Mouse (Mus musculus) kidney, adult 9 months (tissue): ENCODE data around the gene Coro7.
"Not testable (repeated sequence)": the region's sequence is repeated elsewhere in the genome, so short reads cannot be mapped to it uniquely, and the experiment has no call there.

Experiments
- DNase-seq: peaks from one replicate; pipeline ENCODE4 v3.0.0; 2022

The Coro7 gene

DNA sequence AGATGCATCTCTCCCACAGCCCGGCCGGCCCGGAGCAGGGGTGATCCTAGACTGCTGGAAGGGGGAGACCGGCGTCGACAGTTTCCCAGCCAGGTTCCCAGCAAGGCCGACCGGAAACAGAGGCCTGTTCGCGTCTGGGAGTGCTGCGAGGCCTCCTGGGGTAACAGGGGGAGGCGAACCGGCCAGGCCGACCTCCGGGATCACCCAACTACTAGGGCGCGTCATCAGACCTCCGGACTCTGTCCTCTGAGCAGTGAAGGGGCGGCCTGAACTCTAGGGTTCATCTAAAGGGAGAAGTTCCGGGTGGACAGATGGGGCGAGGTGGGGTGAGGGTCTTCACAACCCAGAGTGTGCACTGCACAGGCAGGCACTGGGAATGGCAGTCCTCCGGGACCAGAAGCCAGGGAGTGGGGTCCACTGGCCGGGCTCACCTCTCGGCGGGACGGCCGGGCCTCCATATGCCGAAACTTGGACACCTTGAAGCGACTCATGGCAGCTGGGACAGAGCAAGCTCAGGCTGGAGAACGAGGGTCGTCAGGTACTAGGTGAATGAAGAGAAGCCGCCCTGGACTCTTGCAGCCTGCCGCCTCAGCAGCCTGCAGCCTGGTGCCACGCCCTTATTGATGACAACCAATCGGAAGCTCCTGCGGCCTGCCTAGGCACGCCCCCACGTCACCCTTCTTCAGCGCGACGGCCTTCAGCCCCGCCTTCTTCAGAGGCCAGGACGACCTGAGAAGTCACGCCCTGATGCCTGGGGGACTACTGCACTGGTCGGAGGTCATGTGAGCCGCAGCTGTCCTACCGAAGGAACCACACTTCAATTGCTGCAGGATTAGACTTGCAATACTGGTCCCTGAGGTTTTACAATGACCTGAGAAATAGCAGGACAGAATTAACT, at the start of gene Coro7:
TSS of gene Coro7 (minus strand) at position 657 of the 898 bp plus-strand sequence.
- peak; percentile 96 for DNase-seq

DNA sequence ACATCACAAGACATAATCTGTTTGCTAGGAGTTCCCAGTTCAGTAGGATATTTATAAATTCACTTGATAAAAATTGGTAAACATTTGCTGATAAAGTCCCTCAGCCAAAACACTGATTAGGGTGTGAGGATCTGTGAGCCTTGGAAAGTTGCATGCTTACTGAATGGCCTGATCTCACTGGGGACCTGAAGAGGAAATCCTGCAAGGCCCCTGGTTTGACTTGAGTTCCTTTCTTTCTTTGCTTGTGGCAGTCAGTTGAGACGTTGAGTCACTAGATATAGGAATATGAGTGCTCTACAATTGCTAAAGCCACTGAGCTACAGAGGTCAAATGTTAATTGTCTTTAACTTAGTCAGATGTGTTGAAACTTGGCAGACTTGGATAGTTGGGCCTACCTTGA, 48.4 kb upstream of the Coro7 start:
- DNase-seq: no peak

DNA sequence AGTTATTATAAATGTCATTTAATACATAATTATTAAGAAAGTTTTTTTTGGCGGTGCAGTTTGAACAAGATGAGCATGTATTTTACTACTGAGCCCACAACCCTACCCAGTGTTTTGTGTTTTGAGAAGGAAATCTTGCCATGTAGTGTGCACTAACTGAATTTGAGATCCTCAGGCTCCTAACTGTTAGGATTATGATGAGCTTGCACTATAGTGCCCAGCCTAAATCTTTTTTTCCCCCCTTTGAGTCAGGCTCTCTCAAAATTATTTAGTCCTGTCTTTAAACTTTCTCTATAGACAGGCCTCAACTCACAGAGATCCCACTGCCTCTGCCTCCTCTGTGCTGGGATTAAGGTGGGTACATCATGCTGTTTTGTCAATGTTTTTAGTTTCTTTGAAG, 47.9 kb upstream of the Coro7 start:
- DNase-seq: no peak

DNA sequence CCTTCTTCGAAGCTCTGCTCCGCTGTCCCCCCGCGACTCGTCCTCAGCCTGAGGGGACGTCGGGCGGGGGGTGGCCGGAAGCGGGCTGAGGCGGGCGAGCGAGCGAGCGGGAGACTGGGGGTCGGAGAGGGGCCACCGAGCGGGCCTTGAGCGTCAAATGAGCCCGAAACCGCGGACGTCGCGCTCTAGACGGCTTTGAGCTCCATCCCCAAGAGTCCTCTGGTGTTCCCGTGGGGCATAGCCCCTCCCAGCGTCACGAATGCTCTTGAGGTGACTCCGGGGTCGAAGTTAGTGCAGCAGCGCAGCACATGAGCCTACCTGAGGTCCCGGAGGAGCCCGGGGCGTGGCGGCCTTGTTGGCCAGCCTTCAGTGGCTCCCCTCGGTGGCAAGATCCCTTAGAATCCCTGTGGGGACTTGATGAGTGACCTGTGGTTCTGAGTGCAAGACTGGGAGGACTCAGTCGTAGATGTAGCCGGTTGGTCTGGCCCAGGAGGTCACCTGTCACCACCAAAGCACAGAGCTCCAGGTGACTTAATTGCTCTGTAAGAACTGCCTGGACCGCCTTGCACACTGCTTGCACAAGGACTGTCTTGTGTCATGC, 47.1 kb upstream of the Coro7 start:
- DNase-seq: peak; percentile 60

DNA sequence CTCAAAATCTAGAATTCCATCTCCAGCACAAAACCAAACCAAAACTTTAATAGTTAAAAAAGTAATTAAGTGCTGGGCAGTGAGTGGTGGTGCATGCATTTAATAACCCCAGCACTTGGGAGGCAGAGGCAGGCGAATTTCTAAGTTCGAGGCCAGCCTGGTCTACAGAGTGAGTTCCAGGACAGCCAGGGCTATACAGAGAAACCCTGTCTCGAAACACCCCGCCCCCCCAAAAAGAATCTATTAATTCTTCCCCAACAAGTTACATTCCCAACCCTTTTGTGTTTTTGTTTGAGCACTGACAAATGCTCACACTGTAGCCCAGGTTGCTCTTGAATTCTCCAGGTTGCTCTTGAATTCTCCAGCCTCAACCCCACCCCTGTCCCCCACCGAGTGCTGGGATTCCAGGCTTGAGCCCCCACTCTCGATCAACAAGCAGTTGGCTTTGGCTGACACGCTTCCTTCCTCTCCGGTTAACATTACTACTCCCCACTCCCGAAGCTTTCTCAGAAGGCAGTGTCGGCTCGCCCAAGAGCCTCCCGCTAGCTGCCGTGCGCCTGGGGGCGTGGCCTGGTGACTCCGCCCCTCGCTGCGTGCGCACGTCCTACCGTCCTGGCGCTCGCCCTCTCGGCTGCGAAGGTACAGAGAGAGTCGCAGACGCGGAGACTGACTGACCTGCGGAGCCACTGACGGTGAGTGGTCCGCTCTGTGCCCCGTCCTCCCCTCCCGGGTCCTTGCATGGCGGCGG, 46.4 kb upstream of the Coro7 start, which contains the start of gene Hmox2:
TSS of gene Hmox2 (plus strand) at position 582 of the 748 bp plus-strand sequence.
- peak; percentile 95 for DNase-seq

DNA sequence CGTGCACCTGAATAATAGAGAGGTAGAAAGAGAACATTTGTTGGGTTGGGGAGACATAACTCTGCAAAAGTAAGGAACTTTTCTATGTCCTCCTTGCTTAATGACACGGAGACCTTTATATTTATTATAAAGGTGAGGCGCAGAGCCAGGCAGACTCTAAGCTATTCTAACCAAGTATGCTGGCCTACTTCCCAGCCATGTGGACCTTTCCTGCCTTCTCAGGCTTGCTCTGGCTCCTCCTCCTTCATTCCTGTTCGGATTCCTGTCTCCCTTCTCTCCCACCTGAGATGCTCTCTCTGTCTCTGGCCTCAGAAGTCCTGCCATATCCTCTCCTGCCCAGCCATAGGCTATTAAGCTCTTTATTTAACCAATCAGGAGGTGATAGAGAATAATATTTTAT, 45.7 kb upstream of the Coro7 start:
- peak; percentile 37 for DNase-seq

DNA sequence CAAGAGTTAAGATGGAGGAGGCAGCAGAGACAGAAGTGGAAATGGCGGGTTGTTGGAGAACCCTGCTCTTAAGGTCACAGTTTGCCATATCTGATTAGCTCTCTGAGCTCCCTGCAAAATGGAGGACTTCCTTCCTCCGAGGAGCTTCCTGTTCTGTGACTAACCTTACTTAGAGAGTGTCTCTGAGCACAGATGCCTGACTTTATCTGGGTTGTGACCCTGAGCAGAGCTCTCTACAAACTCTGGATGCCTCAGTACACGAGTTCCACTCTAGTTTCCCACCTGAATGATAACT, 43.3 kb upstream of the Coro7 start:
- no peak for DNase-seq

DNA sequence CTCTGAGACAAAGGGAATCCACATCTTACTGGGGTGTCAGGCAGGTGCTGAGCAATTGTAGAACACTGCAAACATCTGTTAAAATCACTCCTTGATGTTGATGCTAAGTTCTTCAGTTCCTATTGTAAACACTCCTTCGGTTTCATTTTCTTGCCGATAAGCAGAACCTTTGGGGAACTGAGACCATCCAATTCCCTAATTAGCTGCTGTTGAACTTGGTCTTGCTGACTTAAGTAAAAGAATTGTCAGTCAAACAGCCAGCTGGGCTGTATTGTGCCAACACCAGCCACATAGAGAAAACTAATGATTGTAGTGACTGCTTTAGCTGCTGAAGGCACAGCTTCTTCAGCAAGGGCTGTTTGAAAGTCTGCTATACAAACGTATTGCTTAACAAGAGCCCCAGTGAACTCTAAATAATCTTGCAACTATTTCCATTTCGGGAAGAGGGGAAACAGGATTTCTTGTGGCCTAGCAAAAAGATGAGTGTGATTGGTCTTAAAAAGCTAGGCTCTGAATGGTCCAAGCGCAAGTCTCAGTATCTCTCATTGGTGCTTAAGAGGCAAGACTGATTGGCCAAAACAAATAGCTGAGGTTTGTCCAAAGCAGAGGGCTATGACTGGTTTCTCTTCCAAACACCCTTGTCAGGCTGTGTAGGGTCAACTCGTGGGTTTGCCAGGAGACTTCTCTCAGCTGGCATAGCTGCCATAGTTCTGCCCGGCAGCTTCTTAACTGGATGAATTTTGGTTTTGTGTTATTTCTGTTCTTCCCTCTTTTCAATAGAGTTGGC, 42.7 kb upstream of the Coro7 start:
- no peak for DNase-seq

DNA sequence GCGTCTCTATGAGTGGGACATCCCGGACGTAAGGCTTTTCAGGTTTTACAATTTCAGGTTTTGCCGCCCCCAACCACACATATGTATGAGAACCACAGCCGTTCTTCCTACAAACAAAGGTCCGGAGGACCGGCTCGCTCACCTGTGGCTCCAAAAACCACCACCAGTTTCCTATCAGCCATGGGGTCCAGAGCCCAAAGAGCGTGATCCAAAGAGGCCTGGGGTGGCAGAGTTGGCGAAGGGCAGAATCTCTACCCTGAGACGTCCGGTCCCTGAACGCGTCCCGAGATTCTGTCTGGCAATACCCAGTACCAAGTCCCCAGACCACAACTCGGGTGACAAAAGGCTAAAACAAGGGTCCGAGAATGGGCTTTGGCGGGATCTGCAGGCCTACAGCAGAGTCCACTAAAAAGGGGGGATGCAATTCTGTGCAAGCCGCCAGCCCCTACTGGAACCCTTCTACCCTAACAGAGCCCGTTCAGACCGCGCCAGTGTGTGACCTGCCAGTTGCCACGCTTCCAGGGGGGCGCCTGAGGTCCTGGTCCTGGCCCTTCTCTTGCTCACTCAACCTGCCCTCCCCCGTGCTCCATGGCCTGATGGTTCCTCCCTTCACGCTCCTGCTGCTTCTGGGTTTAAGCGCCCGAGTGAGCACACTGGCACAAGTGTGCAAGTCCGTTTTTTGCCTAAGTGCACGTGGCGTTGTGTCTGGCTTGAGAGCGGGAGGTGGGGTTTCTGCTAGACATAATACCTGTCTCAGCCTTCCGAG, 39.4 kb upstream of the Coro7 start, which contains the start of gene Nmral1:
TSS of gene Nmral1 (minus strand) at position 604 of the 766 bp plus-strand sequence.
- DNase-seq: peak; percentile 72

DNA sequence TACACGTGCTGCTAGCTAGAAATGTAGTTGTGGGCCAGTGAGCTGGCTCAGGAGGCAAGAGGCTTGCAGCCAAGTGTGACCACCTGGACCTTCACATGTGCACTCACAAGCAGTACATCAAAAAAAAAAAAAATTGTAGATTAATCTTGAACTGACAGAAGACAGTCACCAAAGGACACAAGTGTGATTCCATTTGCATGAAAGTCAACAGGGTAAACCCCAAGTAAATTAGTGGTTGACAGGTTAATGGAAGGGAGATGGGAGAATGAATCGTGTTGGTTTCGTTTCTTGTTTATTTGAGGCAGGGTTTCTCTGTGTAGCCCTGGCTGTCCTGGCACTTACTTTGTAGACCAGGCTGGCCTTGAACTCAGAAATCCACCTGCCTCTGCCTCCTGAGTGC, 38.3 kb upstream of the Coro7 start:
- no peak for DNase-seq

DNA sequence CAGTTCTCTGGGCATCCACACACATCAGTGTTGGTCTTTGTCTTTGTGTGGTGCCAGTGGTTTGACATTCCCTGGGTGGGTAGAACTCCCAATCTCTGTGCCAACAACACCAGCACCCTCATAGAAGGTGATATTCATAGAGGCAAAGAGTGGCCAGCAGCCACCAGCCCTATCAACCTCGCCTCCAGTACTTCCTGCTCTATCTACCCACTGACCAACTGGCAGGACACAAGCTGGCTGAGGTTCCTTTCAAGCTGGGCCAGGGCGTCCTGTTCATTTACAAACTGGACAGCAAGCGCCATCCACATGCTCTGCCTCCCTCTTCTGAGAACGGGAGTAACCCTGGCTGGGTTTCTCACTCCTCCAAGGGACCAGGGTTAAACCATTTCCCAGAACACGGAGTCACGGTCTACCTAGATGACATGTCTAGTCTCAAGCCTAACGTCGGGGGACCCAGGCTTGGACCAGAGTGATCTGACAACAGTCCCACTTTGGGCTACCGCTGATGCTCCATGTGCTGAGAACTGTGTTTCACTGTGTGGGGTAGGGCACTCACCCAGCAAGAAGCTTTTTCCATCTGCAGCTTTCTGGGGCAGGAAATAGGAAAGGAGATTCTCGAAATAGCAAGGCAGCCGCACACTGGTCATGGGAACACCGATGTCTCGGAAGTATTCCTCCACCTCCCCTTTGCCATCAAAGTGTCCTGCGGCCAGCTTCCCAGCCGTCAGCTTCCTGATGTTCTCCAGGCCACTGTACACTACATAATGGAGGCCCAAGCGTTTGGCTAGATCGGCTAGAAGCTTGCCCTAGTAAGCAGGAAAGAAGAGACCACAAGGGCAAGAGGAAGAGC, 34.5 kb upstream of the Coro7 start:
- no peak for DNase-seq

DNA sequence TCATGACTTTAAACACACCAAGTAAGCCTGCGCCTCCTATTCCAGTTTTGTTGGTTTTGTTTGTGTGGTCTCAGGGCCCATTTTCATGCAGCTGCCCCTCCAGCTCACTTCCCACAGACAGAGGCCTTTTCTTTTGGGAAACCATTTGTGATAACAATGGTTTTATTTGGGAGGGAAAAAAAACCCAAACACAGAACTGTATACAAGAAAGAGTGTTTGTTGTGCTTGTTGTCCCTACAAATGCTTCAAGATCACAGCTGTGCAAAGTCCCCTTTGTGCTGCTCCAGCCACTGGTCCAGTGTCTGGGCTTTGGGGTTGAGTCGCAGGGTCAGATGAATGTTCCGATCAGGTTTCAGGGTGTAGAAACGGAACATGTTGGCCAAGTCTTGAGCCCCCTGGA, 31.6 kb upstream of the Coro7 start:
- no peak for DNase-seq

DNA sequence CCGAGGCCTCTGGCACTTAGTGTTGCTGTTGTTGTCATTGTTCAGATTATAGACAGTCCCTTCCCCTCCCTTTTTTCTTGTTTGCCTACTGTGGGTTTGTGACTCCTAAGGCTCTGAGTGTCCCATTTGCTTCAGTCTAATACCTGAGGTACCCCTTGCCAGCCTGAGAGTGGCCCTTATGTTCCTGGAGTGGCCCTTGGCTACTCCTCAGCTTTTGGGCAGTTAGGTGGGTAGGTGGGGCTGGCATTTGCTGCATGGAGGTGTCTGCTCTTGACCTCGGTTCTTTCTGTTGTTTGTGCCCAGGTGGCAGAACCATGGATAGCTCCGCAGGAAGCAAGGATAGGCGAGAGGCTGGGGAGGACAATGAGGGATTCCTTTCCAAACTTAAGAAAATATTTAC, 26.0 kb upstream of the Coro7 start:
- DNase-seq: no peak

DNA sequence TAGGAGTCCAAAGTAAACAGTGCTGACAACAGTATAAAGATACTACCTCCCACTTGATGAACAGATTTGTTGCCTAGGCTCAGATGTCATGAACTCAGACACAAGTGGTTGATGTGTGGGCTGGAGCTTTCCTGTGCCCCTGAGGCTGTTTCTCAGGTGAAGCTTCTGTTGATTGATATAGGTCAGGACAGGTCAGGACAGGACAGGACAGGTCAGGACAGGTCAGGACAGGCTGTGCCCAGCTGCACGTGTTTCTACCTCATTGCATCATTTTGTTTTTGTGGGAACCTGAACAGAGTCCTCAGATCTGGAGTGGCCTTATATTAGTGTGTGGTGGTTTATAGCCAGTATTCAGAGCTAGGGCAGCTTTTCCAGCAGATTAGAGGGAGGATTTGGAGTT, 23.1 kb upstream of the Coro7 start:
- DNase-seq: no peak

DNA sequence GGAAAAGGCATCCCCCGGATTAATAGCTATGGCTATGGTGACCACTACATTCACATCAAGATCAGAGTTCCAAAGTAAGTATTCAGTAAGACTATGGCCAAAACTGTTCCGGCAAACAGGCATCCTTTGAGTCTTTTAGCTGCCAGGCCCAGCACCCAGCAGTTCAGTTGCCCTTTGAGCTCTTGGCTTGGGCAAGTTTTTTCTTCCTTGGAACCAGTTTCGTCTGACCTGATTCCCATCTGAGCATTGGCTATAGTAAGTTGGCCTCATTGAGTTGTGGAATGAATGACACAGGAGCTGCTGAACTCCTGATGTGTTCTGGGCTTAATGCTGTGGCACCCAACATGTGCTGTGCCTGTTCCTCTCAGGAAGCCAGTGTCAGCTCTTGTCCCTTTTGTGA, 21.6 kb upstream of the Coro7 start:
- peak; percentile 70 for DNase-seq

DNA sequence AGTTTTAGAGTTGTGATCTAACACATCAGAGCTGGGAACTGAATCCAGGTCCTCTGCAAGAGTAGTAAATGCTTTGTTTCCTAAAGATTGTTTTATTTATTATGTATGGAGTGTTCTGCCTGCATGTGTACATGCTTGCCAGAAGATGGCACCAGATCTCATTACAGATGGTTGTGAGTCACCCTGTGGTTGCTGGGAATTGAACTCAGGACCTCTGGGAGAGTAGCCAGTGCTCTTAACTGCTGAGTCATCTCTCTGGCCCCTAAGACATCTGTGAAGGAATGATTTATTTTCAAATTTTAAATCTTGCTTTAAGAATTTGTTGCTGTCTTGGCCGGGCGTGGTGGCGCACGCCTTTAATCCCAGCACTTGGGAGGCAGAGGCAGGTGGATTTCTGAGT, 9.8 kb upstream of the Coro7 start:
- not testable (repeated sequence) for DNase-seq

DNA sequence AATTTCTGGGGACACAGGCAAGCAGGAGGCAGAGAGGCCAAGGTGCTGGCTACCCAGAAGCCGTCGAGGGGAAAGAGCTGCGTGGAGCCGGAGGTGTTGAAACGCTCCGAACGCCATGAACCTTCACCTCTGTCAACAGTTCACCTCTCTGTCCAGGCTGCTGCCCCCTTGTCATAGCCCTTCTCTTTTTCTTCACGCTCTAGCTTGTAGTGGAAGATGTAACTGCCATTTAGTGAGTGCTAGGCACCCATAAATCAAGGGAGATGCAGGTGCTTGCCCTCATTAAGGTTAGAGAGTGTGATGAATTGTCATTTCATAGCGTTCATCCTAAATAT, 4.8 kb upstream of the Coro7 start:
- no peak for DNase-seq

DNA sequence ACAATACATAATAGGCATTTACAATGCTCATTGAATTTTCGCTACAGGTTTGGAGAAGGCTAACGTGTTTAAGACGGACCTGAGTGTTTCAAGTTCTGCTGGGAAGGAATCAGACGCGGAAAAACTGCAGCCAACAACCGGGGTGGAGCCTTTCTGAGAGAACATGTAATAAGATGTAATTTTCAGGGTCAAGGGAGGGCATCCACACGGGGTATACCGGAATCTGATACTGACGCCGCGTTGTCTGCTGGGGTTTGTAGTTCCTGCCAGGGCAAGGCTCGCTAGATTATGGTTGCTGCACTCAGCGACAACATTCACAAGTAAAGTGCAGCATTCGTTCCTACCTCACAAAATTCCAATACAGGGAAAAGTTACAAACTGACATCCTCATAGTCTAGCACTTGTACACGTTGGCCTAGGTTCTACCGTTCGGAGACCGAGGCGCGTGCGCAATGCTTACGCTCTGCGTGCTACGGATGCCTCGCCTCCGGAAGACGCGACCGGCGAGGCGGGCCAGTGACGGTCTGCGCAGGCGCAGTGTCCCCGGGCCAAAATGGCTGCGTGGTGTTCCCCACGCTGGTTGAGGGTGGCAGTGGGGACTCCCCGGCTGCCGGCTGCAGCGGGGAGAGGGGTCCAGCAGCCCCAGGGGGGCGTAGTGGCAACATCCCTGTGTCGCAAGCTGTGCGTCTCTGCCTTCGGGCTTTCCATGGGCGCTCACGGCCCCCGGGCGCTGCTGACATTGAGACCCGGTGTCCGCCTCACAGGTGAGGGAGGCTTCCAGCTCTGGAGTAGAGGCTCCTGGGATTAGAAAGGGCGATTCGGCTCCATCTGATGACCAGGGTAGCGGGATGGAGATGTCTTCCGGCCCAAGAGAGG, 4.2 kb upstream of the Coro7 start:
- DNase-seq: peak; percentile 95

DNA sequence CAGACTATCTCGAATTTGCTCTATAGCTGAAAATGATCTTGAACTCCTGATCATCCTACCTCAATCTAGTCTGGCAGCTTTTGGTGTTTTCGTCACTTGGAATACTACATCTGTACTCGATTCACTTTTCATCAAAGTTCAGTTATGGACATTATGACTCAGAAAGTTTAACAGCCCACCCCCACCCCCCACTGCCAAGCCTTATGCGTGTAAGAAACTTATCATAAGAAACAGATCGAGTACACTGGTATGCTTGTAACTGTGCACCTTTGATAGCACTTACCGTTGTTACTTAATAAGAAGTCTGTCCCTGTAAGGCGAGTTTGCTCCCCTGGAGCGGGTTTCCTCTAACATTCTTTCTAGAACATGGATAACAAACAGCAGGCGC, 3.6 kb upstream of the Coro7 start:
- no peak for DNase-seq

DNA sequence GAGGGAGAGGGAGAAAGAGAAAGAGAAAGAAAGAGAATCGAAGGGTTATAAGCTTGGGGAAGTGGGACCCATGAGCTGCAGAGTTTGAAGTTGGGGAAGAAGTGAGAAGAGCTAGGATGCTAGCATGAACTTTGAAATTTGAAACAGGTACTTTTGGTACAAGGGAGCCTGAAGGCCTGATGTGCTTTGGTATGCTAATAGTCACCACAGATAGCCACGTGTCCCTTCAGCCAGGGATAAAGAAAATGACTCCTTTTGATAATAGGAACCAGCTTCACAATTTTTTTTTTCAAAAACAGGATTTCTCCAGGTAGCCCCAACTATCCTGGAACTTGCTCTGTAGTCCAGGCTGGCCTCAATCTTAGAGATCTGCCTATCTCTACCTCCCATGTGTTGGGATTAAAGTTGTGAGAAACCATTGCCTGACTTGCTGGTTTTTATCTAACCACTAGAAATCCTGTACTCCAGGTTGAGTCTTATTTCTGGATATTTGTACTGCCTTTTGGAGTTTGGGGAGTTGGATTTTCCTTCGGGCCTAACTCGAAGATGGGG, 3.1 kb upstream of the Coro7 start:
- DNase-seq: no peak
